Mouse (Mus musculus) liver, adult 10 weeks (tissue): ENCODE measurements around the gene Zmym1. TPM values are rescaled to one million over a fixed set of nuclear protein-coding genes. Genes with fewer than 3 reads are reported as not detected.

Experiments
- polyA plus RNA-seq: library from polyadenylated mRNA; stranded (reverse); fragments of 350-450 nt; fragmentation: Illumina TruSeq; extraction: RNeasy Lipid Tissue Mini Kit (QIAGEN cat#74804); gene quantifications from one replicate; pipeline ENCODE4 v1.2.3, GENCODE M21; 2014; ENCODE audit warnings: low read depth, low replicate concordance

Gene Zmym1
- polyA plus RNA-seq: 3.9 TPM

DNA sequence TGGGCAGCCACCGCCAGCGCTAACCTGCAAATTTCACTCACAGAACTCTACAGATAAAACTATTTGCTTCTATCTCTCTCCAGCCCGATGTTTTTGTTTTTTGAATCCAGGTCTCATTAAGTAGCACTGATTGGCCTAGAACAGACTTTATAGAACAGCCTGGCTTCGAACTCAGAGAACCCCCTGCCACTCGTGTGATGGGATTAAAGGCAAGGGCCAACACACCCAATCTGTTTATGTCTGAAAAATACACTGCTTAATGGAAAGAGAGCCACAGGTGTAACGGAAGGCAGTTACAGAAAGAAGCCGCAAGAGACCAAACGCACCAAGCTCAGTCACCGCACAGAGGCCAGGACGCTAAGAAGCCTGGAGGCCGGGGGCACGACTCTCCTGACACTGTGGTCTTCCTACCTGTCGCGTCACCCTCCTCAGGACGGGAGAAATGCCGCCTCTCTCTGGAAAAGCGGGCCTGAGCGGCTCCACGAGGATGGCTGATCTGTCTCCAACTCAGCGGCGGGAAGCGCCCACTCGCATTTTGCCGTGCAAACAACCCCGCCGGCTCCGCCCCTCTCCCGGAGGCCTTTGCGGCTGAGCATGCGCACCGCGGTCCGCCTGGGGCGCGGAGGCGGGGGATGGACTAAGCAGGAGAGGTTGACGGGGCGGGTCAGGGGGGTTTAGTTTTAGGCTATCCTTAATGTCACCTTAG, at the start of gene Zmym1:
Gene Zmym1, minus strand, starts transcription at position 568 of the 706 bp plus-strand sequence.

DNA sequence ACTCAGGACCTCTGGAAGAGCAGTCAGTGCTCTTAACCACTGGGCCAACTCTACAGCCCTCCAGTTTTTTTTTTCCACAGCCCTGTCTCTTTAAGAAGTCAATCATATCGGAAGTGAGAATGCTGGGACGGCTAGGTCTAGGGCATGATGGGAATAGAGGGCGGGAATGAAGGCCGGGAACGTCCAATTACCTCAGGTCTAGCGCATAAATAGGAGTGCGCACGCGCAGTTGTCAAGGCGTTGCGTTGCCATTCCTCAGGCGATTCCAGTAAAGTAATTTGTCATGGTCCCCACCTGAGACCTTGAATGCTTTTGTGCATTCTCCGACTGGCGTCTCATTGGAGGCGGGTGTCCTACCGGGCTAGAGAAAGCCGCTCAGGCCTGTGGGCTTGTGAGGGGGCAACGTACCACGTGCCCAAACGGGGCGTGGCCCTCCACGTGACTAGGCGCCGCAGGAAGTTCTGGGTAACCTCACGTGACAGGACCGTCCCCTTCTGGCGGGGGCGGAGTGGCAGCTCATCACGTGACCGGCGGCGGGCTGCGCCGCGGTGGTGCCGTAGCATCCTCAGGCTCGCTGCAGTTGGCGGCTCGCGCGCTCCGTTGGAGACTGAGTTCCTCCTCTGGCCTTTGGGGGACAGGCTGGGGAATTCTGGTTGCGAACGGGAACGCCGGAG, 16.1 kb upstream of the Zmym1 start, which contains the start of gene Zmym6:
Gene Zmym6, plus strand, starts transcription at position 509 of the 674 bp plus-strand sequence.

DNA sequence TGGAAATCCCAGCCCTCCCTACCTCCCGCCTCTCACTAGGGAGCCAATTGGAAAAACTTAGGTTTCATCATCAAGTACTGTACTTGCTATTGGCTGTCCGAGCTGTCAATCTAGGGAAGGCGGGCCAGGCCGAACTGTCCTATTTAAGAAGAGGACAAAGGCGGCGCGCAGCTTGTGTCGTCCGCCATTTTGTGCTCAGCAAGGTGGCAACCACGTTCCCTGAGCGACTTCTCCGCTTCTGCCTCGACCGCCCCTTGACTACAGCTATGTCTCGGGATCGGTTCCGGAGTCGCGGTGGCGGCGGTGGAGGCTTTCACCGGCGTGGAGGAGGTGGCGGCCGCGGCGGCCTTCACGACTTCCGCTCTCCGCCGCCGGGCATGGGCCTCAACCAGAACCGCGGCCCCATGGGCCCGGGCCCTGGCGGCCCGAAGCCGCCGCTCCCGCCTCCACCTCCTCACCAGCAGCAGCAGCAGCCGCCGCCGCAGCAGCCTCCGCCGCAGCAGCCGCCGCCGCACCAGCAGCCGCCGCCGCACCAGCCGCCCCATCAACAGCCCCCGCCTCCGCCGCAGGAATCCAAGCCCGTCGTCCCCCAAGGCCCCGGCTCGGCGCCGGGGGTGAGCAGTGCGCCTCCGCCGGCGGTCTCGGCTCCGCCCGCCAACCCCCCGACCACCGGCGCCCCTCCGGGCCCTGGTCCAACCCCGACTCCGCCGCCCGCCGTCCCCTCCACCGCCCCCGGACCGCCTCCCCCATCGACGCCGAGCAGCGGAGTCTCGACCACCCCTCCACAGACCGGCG, 39.6 kb downstream of the Zmym1 start, which contains the start of gene Sfpq:
Gene Sfpq, plus strand, starts transcription at position 174 of the 795 bp plus-strand sequence.

Other genes starting within 250 kb of the Zmym1 start
- gene Zmym4, start 93.0 kb downstream of the Zmym1 start, polyA plus RNA-seq: 8.5 TPM
- 102 TPM for gene Sfpq, start 39.8 kb downstream of the Zmym1 start, polyA plus RNA-seq
- gene Zmym6, start 16.2 kb upstream of the Zmym1 start, polyA plus RNA-seq: 11.8 TPM
- gene Tmem35b, start 62.5 kb upstream of the Zmym1 start, polyA plus RNA-seq: 14.3 TPM
- gene Dlgap3, start 108.1 kb upstream of the Zmym1 start, polyA plus RNA-seq: not detected
- 2.4 TPM for gene Smim12, start 182.6 kb upstream of the Zmym1 start, polyA plus RNA-seq